Mouse (Mus musculus): ENCODE data around the gene Zbtb40. TPM values are rescaled to one million over a fixed set of nuclear protein-coding genes. Genes with fewer than 3 reads are reported as not detected.

The Zbtb40 gene
- polyA plus RNA-seq, 1 experiment from 2014 or later, result 6.7 TPM

DNA sequence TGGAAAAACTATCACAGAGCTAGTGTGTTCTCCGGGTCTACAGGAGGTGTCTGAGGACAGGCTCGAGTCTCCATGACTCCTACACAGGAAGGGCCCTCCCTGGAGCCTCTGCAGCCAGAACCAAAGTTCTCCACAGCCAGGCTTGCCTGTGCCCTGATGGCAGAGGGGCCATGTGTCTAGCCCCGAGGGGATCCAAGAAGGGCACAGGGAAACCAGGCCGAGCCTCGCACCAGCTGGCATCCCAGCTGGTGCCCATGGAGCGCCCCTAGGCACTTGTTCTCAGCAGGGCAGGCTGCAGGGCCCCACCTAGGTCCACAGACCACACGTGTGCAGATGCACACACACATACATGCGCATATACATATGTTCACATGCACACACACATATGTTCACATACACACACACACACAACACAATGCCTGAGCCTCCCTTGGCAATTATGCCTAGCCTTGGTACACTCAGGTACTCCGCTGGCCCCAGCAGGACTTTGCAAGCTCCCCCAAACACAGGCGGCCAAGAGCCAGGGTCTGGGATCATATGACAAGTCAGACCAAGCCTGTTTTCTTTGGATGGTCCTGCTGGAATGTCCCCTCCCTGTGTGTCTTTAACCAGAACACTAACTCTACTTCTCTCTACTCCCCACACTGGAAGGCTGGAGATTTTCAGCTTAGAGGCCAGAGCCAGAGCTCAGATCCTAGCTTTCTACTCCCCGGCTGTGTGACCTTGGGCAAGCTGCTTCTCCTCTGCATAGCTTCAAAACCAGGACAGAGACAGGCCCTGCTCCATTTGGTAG lies 103.8 kb downstream of the Zbtb40 start:
- Histone ChIP-seq H3K27ac (ENCODE audit: low read depth, low read length) (no peak overlapping the region), H3K27me3 (ENCODE audit: control insufficient read depth, insufficient read depth, low read length) (no peaks in the 10 kb centered on the region; the same call in 1 of the 2 replicates), H3K4me1 (replicated peaks; ENCODE audit: control insufficient read depth, insufficient read depth, low read length) (no peaks in the 10 kb centered on the region; the same call in 1 of the 2 replicates)

DNA sequence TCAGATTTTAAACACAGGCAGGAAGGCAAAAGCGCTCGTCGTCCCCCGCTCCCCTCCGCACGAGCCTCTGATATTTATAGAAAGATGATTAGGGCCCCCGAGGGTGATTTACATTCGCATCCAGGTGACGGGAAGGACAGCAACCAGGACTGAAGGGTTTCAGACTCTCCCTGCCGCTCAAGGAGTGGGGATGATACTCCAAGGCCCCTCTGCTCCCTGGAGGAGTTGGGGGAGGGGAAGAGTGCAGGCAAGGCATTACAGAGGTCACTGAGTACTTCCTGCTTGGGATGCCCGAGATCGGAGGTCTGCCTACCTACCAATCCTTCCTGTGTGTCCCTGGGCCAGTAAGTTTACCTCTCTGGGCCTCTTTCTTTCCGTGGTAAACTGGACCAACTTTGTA lies 105.4 kb downstream of the Zbtb40 start:
- Histone ChIP-seq H3K4me2 (ENCODE audit: low read depth, low read length, severe bottlenecking) (no peak overlapping the region), H3K4me3 (ENCODE audit: low read depth, low read length) (no peak overlapping the region), H3K9ac (ENCODE audit: low read length) (no peak overlapping the region), H3K9me3 (ENCODE audit: control insufficient read depth, low read length) (no peaks in the 10 kb centered on the region), H3K36me3 (ENCODE audit: control insufficient read depth, insufficient read depth, low read length) (no peaks in the 10 kb centered on the region), H3K4me1 (replicated peaks; ENCODE audit: control insufficient read depth, insufficient read depth, low read length) (no peaks in the 10 kb centered on the region; the same call in 1 of the 2 replicates), H3K27me3 (ENCODE audit: control insufficient read depth, insufficient read depth, low read length) (no peaks in the 10 kb centered on the region; the same call in 1 of the 2 replicates), H3K27ac (ENCODE audit: low read depth, low read length) (no peak overlapping the region)
- DNase-seq (ENCODE audit: low spot score), result no peak
- ATAC-seq (replicated peaks; ENCODE audit: low FRiP score), result no peak
- WGBS, result 34% methylated on average over 13 of the region's 13 CpGs

More for the DNA sequence above, 103.8 kb downstream of the Zbtb40 start:
- Histone ChIP-seq H3K4me3 (ENCODE audit: low read depth, low read length) (no peak overlapping the region), H3K36me3 (ENCODE audit: control insufficient read depth, insufficient read depth, low read length) (no peaks in the 10 kb centered on the region), H3K9ac (ENCODE audit: low read length) (no peak overlapping the region), H3K9me3 (ENCODE audit: control insufficient read depth, low read length) (no peaks in the 10 kb centered on the region), H3K4me2 (ENCODE audit: low read depth, low read length, severe bottlenecking) (no peak overlapping the region)
- WGBS, result 83% methylated on average over 11 of the region's 11 CpGs
- no peak for ATAC-seq (replicated peaks; ENCODE audit: low FRiP score)
- no peak for DNase-seq (ENCODE audit: low spot score)

DNA sequence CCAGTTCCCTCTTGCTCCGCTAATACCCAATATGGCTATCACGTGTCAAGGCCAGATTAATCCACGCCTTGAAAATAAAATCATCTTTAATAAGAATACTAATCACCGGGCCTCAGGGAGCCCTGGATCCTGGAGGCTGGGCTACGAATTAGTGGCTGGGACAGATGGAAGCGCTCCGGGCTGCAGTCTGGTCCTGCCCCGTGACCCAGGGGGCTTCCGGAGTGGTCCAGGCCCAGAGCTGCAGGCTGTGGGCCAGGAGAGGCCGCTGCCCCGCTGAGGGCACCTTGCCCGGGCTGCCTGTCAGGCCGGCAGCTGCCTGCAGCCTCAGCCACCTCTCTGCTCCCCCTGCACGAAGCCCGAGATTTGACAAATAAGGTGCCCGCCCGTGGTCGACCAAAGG lies 105.8 kb downstream of the Zbtb40 start:
- Histone ChIP-seq H3K4me2 (ENCODE audit: low read depth, low read length, severe bottlenecking) (no peak overlapping the region), H3K9ac (ENCODE audit: low read length) (no peak overlapping the region), H3K36me3 (ENCODE audit: control insufficient read depth, insufficient read depth, low read length) (no peaks in the 10 kb centered on the region), H3K9me3 (ENCODE audit: control insufficient read depth, low read length) (no peaks in the 10 kb centered on the region), H3K4me3 (ENCODE audit: low read depth, low read length) (no peak overlapping the region), H3K27ac (ENCODE audit: low read depth, low read length) (no peak overlapping the region), H3K4me1 (replicated peaks; ENCODE audit: control insufficient read depth, insufficient read depth, low read length) (no peaks in the 10 kb centered on the region; the same call in 1 of the 2 replicates), H3K27me3 (ENCODE audit: control insufficient read depth, insufficient read depth, low read length) (no peaks in the 10 kb centered on the region; the same call in 1 of the 2 replicates)
- DNase-seq (ENCODE audit: low spot score), result no peak
- no peak for ATAC-seq (replicated peaks; ENCODE audit: low FRiP score)
- WGBS, result 31% methylated on average over 18 of the region's 18 CpGs

DNA sequence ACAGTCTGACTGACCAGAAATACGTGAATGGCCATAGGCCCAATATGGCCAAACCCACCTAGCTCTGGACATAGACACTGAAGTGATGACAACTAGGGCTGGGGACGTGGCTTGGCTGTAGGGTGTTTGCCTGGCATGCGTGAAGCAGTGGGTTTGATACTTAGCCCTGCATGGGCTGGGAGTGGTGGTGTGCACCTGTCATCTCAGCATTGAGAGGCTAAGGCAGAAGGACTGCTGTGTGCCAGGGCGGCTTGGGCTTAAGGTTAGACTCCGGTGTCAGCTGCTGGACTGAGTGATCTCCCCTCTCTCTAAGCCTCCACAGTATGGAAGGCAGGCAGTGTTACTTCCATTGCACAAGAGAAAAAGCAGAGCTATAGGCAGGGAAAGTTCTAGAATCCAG lies 110.7 kb downstream of the Zbtb40 start:
- no peak overlapping the region for H3K27ac ChIP-seq (ENCODE audit: low read depth, low read length)
- DNase-seq (ENCODE audit: low spot score) (no peak), ATAC-seq (replicated peaks; ENCODE audit: low FRiP score) (no peak)
- no peak overlapping the region for H3K9ac ChIP-seq (ENCODE audit: low read length)
- H3K36me3 ChIP-seq (ENCODE audit: control insufficient read depth, insufficient read depth, low read length), result no peaks in the 10 kb centered on the region
- no peaks in the 10 kb centered on the region for H3K9me3 ChIP-seq (ENCODE audit: control insufficient read depth, low read length)
- no peak overlapping the region for H3K4me3 ChIP-seq (ENCODE audit: low read depth, low read length)
- H3K27me3 ChIP-seq (ENCODE audit: control insufficient read depth, insufficient read depth, low read length), result no peaks in the 10 kb centered on the region; the same call in 1 of the 2 replicates
- 87% methylated on average over 5 of the region's 5 CpGs for WGBS
- H3K4me2 ChIP-seq (ENCODE audit: low read depth, low read length, severe bottlenecking), result no peak overlapping the region
- H3K4me1 ChIP-seq (replicated peaks; ENCODE audit: control insufficient read depth, insufficient read depth, low read length), result no peaks in the 10 kb centered on the region; the same call in 1 of the 2 replicates

DNA sequence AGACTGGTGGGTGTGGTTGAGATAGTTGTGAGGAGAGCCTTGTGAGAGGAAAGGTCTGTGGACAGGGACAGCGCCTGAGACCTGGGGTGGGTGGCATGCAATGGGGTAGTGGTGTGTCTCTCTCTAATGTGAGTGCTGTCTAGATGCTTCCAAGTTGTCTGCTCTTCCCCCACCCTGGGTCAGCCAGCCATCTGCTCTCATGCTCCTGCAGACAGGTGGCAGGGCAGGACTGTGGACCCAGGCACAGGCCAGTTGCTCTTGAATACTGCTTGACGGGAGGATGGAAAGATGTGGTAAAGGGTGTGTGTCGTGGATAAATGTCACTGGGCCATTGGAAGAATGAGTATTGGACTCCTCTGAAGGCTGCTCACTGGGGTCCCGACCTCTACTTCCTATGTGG lies 111.3 kb downstream of the Zbtb40 start:
- Histone ChIP-seq H3K9ac (ENCODE audit: low read length) (no peak overlapping the region), H3K27ac (ENCODE audit: low read depth, low read length) (no peak overlapping the region), H3K27me3 (ENCODE audit: control insufficient read depth, insufficient read depth, low read length) (no peaks in the 10 kb centered on the region; the same call in 1 of the 2 replicates), H3K4me1 (replicated peaks; ENCODE audit: control insufficient read depth, insufficient read depth, low read length) (no peaks in the 10 kb centered on the region; the same call in 1 of the 2 replicates), H3K9me3 (ENCODE audit: control insufficient read depth, low read length) (no peaks in the 10 kb centered on the region), H3K4me3 (ENCODE audit: low read depth, low read length) (no peak overlapping the region), H3K4me2 (ENCODE audit: low read depth, low read length, severe bottlenecking) (no peak overlapping the region), H3K36me3 (ENCODE audit: control insufficient read depth, insufficient read depth, low read length) (no peaks in the 10 kb centered on the region)
- no peak for ATAC-seq (replicated peaks; ENCODE audit: low FRiP score)
- 78% methylated on average over 4 of the region's 4 CpGs for WGBS
- DNase-seq (ENCODE audit: low spot score), result no peak

DNA sequence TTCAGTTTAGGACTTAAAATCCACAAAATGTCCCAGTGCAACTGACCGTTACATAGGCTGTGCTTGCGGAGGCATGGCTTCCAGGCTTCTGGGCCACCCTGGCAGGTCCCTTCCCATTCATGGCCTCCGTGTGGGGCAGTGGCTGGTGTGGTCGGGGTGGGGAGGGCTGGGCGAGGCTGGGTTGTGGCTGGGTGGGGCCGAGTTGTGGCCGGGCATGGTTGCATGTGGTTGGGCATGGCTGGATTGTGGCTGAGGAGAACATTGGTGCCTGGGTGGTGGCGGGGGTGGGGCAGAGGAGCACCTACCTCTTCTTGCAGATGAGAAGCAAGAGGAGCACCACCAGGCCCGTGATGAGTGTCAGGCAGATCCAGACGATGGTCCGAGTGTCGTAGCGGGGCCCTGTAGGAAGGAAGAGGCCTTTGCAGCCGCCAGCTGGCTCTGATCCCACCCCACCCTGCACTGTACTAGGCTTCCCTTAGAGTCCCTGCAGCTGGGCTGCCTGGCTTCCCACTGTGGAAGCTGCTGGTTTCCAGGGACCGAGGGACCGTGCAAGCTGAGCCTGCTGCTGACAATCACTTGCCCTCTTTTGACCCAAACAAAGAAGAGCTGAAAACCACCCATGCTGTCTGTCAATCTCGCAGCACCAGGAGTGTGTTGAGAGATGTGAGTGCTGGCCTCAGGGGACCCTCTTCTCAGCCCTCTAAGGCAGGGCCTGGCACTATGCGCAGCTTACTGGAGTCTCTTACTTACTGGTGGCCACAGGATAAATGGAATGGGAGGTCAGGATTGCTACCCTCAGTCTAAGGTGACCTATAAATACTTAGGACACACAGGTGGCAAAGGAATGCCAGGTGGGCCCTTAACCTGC lies 113.6 kb downstream of the Zbtb40 start:
- Histone ChIP-seq H3K9me3 (ENCODE audit: control insufficient read depth, low read length) (no peaks in the 10 kb centered on the region), H3K27me3 (ENCODE audit: control insufficient read depth, insufficient read depth, low read length) (no peaks in the 10 kb centered on the region), H3K4me2 (ENCODE audit: low read depth, low read length, severe bottlenecking) (no peak overlapping the region), H3K27ac (ENCODE audit: low read depth, low read length) (no peak overlapping the region), H3K4me3 (ENCODE audit: low read depth, low read length) (no peak overlapping the region), H3K36me3 (ENCODE audit: control insufficient read depth, insufficient read depth, low read length) (no peaks in the 10 kb centered on the region), H3K4me1 (replicated peaks; ENCODE audit: control insufficient read depth, insufficient read depth, low read length) (no peaks in the 10 kb centered on the region; the same call in 1 of the 2 replicates), H3K9ac (ENCODE audit: low read length) (no peak overlapping the region)
- 54% methylated on average over 18 of the region's 18 CpGs for WGBS
- no peak for ATAC-seq (replicated peaks; ENCODE audit: low FRiP score)
- no peak for DNase-seq (ENCODE audit: low spot score)

DNA sequence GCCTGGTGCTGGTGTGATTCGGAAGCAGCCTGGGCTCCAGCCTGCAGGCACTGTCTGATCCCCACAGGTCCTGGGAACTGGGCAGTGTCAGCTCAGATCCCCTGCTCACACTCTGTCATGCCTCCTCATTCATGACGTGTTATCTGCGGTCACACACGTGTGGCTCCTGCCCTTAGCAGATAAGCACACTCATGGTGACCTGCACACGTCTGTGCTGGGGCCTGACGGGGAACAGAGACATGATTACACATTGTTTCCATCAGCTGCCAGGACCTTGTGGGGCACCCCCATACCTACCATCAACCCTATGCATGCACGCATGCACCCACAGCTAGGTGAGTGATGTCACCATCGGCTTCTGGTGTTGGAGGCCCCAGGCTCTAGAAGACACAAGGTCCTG lies 118.1 kb downstream of the Zbtb40 start:
- H3K9ac ChIP-seq (ENCODE audit: low read length), result no peak overlapping the region
- ATAC-seq (replicated peaks; ENCODE audit: low FRiP score) (no peak), DNase-seq (ENCODE audit: low spot score) (no peak)
- no peaks in the 10 kb centered on the region for H3K36me3 ChIP-seq (ENCODE audit: control insufficient read depth, insufficient read depth, low read length)
- peaks cover 6% of the 10 kb centered on the region; the same call in 1 of the 2 replicates for H3K27me3 ChIP-seq (ENCODE audit: control insufficient read depth, insufficient read depth, low read length)
- H3K9me3 ChIP-seq (ENCODE audit: control insufficient read depth, low read length), result no peaks in the 10 kb centered on the region
- H3K4me1 ChIP-seq (replicated peaks; ENCODE audit: control insufficient read depth, insufficient read depth, low read length), result no peaks in the 10 kb centered on the region; the same call in 1 of the 2 replicates
- no peak overlapping the region for H3K27ac ChIP-seq (ENCODE audit: low read depth, low read length)
- H3K4me2 ChIP-seq (ENCODE audit: low read depth, low read length, severe bottlenecking), result no peak overlapping the region
- no peak overlapping the region for H3K4me3 ChIP-seq (ENCODE audit: low read depth, low read length)
- WGBS, result 91% methylated on average over 8 of the region's 8 CpGs
